Mouse (Mus musculus) CH12.LX (cell line): ENCODE data around the gene Gpr6.

Experiments
- CHD1 ChIP-seq: IDR thresholded peaks from 2 replicates; pipeline ENCODE4 v1.6.1; 2012; ENCODE audit warnings: low read depth, low read length, improper control_type of control experiment, inconsistent platforms
- CTCF ChIP-seq, 2 experiments: IDR thresholded peaks in 1 of 2; conservative IDR thresholded peaks in 1 of 2; 2 replicates each; pipeline ENCODE4 v1.5.1; 2011 to 2012; ENCODE audit warnings: low read depth in 2 of 2, low read length in 2 of 2, improper control_type of control experiment in 1 of 2, inconsistent platforms in 1 of 2, mild to moderate bottlenecking in 1 of 2, moderate library complexity in 1 of 2
- E2F4 ChIP-seq: IDR thresholded peaks from 2 replicates; pipeline ENCODE4 v1.6.1; 2011; ENCODE audit warnings: low read depth, low read length, improper control_type of control experiment; ENCODE audit not compliant: insufficient replicate concordance
- HCFC1 ChIP-seq: IDR thresholded peaks from 2 replicates; pipeline ENCODE4 v1.6.1; 2012; ENCODE audit warnings: low read depth, mild to moderate bottlenecking, inconsistent platforms, low read length, improper control_type of control experiment
- MAFK ChIP-seq: IDR thresholded peaks from 2 replicates; pipeline ENCODE4 v1.6.1; 2011; ENCODE audit warnings: low read length, improper control_type of control experiment; ENCODE audit not compliant: insufficient replicate concordance
- MAZ ChIP-seq: IDR thresholded peaks from 2 replicates; pipeline ENCODE4 v1.6.1; 2012; ENCODE audit warnings: low read depth, mild to moderate bottlenecking, inconsistent platforms, low read length, improper control_type of control experiment, moderate library complexity
- POLR2A ChIP-seq: IDR thresholded peaks from 2 replicates; pipeline ENCODE4 v1.6.1; 2011; ENCODE audit warnings: low read depth, mild to moderate bottlenecking, improper control_type of control experiment, low read length
- POLR2AphosphoS2 ChIP-seq: IDR thresholded peaks from 2 replicates; pipeline ENCODE4 v1.6.1; 2011; ENCODE audit warnings: low read depth, low read length, improper control_type of control experiment
- SIN3A ChIP-seq: IDR thresholded peaks from 2 replicates; pipeline ENCODE4 v1.6.1; 2012; ENCODE audit warnings: low read length, improper control_type of control experiment, inconsistent platforms
- TCF12 ChIP-seq: IDR thresholded peaks from 2 replicates; pipeline ENCODE4 v1.6.1; 2014; ENCODE audit warnings: low read depth, mild to moderate bottlenecking, inconsistent platforms, low read length, improper control_type of control experiment
- ZKSCAN1 ChIP-seq: IDR thresholded peaks from 2 replicates; pipeline ENCODE4 v1.6.1; 2012; ENCODE audit warnings: low read depth, inconsistent platforms, low read length, improper control_type of control experiment, borderline replicate concordance

DNA sequence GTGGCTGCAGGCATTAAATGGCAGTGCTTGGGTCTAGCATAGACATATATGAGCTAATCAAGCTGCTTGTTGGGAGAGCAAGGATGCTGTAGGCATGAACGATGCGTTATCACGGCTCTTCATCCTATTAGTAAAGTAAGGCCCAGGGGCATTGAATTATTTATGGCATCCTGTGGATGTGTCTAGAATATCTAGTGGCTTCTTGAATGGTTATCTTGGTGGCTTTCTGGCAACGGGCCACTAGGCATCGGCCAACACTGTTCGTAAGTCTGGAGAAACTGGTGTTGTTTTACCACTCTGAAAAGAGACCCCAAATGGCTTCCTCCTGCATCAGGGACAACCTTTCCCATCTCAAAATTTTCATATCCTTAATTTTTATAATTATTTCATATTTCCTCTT lies 33.6 kb downstream of the Gpr6 start:
- no peak for TF ChIP-seq CHD1
- no peak for TF ChIP-seq ZKSCAN1
- no peak for TF ChIP-seq CTCF (conservative IDR thresholded peaks at IDR 0.05 in 1 of 2, IDR thresholded peaks at IDR 0.05 in 1 of 2; ENCODE audit: low read depth in 2 of 2, low read length in 2 of 2)
- no peak for TF ChIP-seq MAZ
- TF ChIP-seq HCFC1: no peak
- TF ChIP-seq POLR2A: no peak
- no peak for TF ChIP-seq POLR2AphosphoS2
- TF ChIP-seq E2F4: no peak
- TF ChIP-seq TCF12: no peak
- no peak for TF ChIP-seq SIN3A
- TF ChIP-seq MAFK: no peak
